Mouse (Mus musculus): ENCODE data around the gene Thumpd1. TPM values are rescaled to one million over a fixed set of nuclear protein-coding genes. Genes with fewer than 3 reads are reported as not detected.

The Thumpd1 gene
- total and polyA plus RNA-seq, 2 experiments from 2014 or later = 37.5 to 71.3 TPM

DNA sequence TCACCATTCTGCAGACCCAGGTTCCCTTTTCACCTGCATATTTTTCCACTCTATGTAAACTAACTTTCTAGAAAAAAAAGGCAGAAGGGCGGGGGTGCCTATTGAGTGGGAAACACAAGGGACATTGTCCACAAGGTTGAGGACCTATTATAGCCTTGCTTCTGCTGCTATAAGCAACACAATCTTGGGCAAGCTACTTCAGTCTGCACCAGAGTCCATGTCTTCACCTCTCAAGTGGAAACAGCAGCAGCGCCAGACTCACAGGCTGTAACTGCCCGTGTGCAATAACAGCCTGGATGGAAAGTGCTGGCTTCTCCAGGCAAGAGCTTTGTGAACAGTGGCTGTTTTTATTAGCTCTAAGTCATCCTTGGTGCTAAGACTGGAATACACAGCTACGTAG is 28.3 kb downstream of the Thumpd1 start:
- no peaks in the 10 kb centered on the region for H3K36me3 ChIP-seq (ENCODE audit: insufficient read depth, low read length)
- H3K4me1 ChIP-seq (ENCODE audit: insufficient read depth, low read length) = no peaks in the 10 kb centered on the region
- H3K9me3 ChIP-seq (ENCODE audit: low read length) = no peaks in the 10 kb centered on the region
- 82% methylated on average over 4 of the region's 4 CpGs for WGBS
- H3K4me3 ChIP-seq (ENCODE audit: low read depth, low read length) = no peak overlapping the region
- TF ChIP-seq CTCF (IDR thresholded peaks at IDR 0.05) = no peak
- ATAC-seq (ENCODE audit: low FRiP score) (no peak), DNase-seq (ENCODE audit: low spot score) (no peak)
- H3K27ac ChIP-seq (ENCODE audit: low read depth, low read length) = no peak overlapping the region
- H3K9ac ChIP-seq (replicated peaks; ENCODE audit: low read length, poor library complexity, severe bottlenecking) = no peak overlapping the region
- H3K27me3 ChIP-seq (ENCODE audit: insufficient read depth, low read length) = no peaks in the 10 kb centered on the region
- no peak overlapping the region for H3K4me2 ChIP-seq (ENCODE audit: low read depth, low read length, poor library complexity, severe bottlenecking)

DNA sequence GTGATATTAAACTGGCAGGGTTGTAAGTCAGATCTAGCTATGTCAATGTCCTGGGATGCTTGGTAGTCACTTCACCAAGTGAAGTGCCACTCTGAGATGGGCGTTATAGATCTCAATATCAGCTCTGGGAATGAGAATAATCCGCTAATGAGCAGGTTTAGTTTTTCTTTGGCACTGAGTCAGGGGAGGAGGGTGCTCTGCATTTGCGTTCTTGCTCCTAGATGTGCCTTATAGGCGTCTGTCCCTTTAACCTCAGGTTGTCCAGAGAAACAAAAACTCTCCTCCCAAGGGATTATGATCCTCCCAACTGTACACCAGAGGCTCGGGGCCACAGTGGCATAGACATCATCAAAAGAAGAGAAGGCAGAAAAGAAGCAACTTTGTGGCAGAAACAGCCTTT is 30.9 kb downstream of the Thumpd1 start, which contains the start of gene Acsm4:
Gene Acsm4 (plus strand): TSS at position 301 of the 400 bp plus-strand sequence.
- no peak for ATAC-seq (ENCODE audit: low FRiP score)

GRCm38 (mm10) chr7:119682699-119683098 is 37.9 kb downstream of the Thumpd1 start:
- H3K4me1 ChIP-seq (ENCODE audit: insufficient read depth, low read length) = no peaks in the 10 kb centered on the region
- 72% methylated on average over 4 of the region's 4 CpGs for WGBS
- no peak overlapping the region for H3K4me2 ChIP-seq (ENCODE audit: low read depth, low read length, poor library complexity, severe bottlenecking)
- no peak for TF ChIP-seq CTCF (IDR thresholded peaks at IDR 0.05)
- H3K27me3 ChIP-seq (ENCODE audit: insufficient read depth, low read length) = no peaks in the 10 kb centered on the region
- H3K9ac ChIP-seq (replicated peaks; ENCODE audit: low read length, poor library complexity, severe bottlenecking) = no peak overlapping the region
- no peak for ATAC-seq (ENCODE audit: low FRiP score)
- no peak overlapping the region for H3K27ac ChIP-seq (ENCODE audit: low read depth, low read length)
- no peaks in the 10 kb centered on the region for H3K9me3 ChIP-seq (ENCODE audit: low read length)
- DNase-seq (ENCODE audit: low spot score) = no peak
- no peak overlapping the region for H3K4me3 ChIP-seq (ENCODE audit: low read depth, low read length)
- no peaks in the 10 kb centered on the region for H3K36me3 ChIP-seq (ENCODE audit: insufficient read depth, low read length)

More for the DNA sequence above, 30.9 kb downstream of the Thumpd1 start, which contains the start of gene Acsm4:
- no peak within 1 kb of the TSS for H3K4me2 ChIP-seq (ENCODE audit: low read depth, low read length, poor library complexity, severe bottlenecking)
- H3K27me3 ChIP-seq (ENCODE audit: insufficient read depth, low read length) = no peaks in the 10 kb centered on the region
- TF ChIP-seq CTCF (IDR thresholded peaks at IDR 0.05) = no peak
- no peak within 1 kb of the TSS for H3K27ac ChIP-seq (ENCODE audit: low read depth, low read length)
- no peak within 1 kb of the TSS for H3K9ac ChIP-seq (replicated peaks; ENCODE audit: low read length, poor library complexity, severe bottlenecking)
- no peak within 1 kb of the TSS for H3K4me3 ChIP-seq (ENCODE audit: low read depth, low read length)
- H3K9me3 ChIP-seq (ENCODE audit: low read length) = no peaks in the 10 kb centered on the region
- no peak for DNase-seq (ENCODE audit: low spot score)
- 85% methylated on average over 5 of the region's 5 CpGs for whole genome bisulfite sequencing
- no peaks in the 10 kb centered on the region for H3K36me3 ChIP-seq (ENCODE audit: insufficient read depth, low read length)
- H3K4me1 ChIP-seq (ENCODE audit: insufficient read depth, low read length) = no peaks in the 10 kb centered on the region

GRCm38 (mm10) chr7:119680107-119680506 is 40.5 kb downstream of the Thumpd1 start:
- no peak overlapping the region for H3K4me3 ChIP-seq (ENCODE audit: low read depth, low read length)
- DNase-seq (ENCODE audit: low spot score) (no peak), ATAC-seq (ENCODE audit: low FRiP score) (no peak)
- H3K4me2 ChIP-seq (ENCODE audit: low read depth, low read length, poor library complexity, severe bottlenecking) = no peak overlapping the region
- no peaks in the 10 kb centered on the region for H3K27me3 ChIP-seq (ENCODE audit: insufficient read depth, low read length)
- no peaks in the 10 kb centered on the region for H3K4me1 ChIP-seq (ENCODE audit: insufficient read depth, low read length)
- no peak overlapping the region for H3K9ac ChIP-seq (replicated peaks; ENCODE audit: low read length, poor library complexity, severe bottlenecking)
- no peak for TF ChIP-seq CTCF (IDR thresholded peaks at IDR 0.05)
- H3K27ac ChIP-seq (ENCODE audit: low read depth, low read length) = no peak overlapping the region
- H3K36me3 ChIP-seq (ENCODE audit: insufficient read depth, low read length) = no peaks in the 10 kb centered on the region
- H3K9me3 ChIP-seq (ENCODE audit: low read length) = no peaks in the 10 kb centered on the region
- WGBS = 76% methylated on average over 8 of the region's 8 CpGs

GRCm38 (mm10) chr7:119673465-119673864 is 47.1 kb downstream of the Thumpd1 start:
- TF ChIP-seq CTCF (IDR thresholded peaks at IDR 0.05) = peak; percentile 90
- Histone ChIP-seq H3K9ac (replicated peaks; ENCODE audit: low read length, poor library complexity, severe bottlenecking) (no peak overlapping the region), H3K4me1 (ENCODE audit: insufficient read depth, low read length) (no peaks in the 10 kb centered on the region), H3K27ac (ENCODE audit: low read depth, low read length) (no peak overlapping the region), H3K4me2 (ENCODE audit: low read depth, low read length, poor library complexity, severe bottlenecking) (no peak overlapping the region), H3K4me3 (ENCODE audit: low read depth, low read length) (no peak overlapping the region), H3K27me3 (ENCODE audit: insufficient read depth, low read length) (no peaks in the 10 kb centered on the region), H3K36me3 (ENCODE audit: insufficient read depth, low read length) (no peaks in the 10 kb centered on the region), H3K9me3 (ENCODE audit: low read length) (no peaks in the 10 kb centered on the region)
- ATAC-seq (ENCODE audit: low FRiP score) (0 out of 2 replicates have a peak, but pooled peaks have one; percentile 44), DNase-seq (ENCODE audit: low spot score) (peak; percentile 77)
- WGBS = 18% methylated on average over 6 of the region's 6 CpGs

- Histone ChIP-seq H3K4me1 (ENCODE audit: insufficient read depth, low read length) (no peaks in the 10 kb centered on the region), H3K9me3 (ENCODE audit: low read length) (no peaks in the 10 kb centered on the region), H3K36me3 (ENCODE audit: insufficient read depth, low read length) (no peaks in the 10 kb centered on the region), H3K27me3 (ENCODE audit: insufficient read depth, low read length) (no peaks in the 10 kb centered on the region), H3K9ac (replicated peaks; ENCODE audit: low read length, poor library complexity, severe bottlenecking) (no peak overlapping the region), H3K4me2 (ENCODE audit: low read depth, low read length, poor library complexity, severe bottlenecking) (no peak overlapping the region), H3K27ac (ENCODE audit: low read depth, low read length) (no peak overlapping the region), H3K4me3 (ENCODE audit: low read depth, low read length) (no peak overlapping the region)
- peak; percentile 55 for TF ChIP-seq CTCF (IDR thresholded peaks at IDR 0.05)
- ATAC-seq (ENCODE audit: low FRiP score) (no peak), DNase-seq (ENCODE audit: low spot score) (peak; percentile 20)
- 46% methylated on average over 6 of the region's 6 CpGs for WGBS
Measured at GRCm38 (mm10) chr7:119670925-119671324, 49.7 kb downstream of the Thumpd1 start.
